Mouse (Mus musculus): ENCODE measurements around the gene Gm47995.

GRCm38 (mm10) chr1:151177937-151178271 is 20.3 kb upstream of the Gm47995 start:
- TF ChIP-seq CTCF (IDR thresholded peaks at IDR 0.05; ENCODE audit: low read depth): no peak
- no peak for TF ChIP-seq EP300 (optimal IDR thresholded peaks at IDR 0.05)
